ENCODE assay signal across 9 mouse cellular contexts in genomic region chr17:23772219-23772556, GRCm38 (mm10). TPM values are rescaled to one million over a fixed set of nuclear protein-coding genes. Genes with fewer than 3 reads are reported as not detected.
DNase-seq lines count a peak whose midpoint lies in the region; ATAC-seq and TF ChIP-seq lines count a peak whose summit lies in the region.
"Not testable (repeated sequence)": the region's sequence is repeated elsewhere in the genome, so short reads cannot be mapped to it uniquely, and the experiment has no call there.
"Had no signal": no experiment of that assay in that cellular context is flagged by ENCODE, and none has a peak within 500 bp of the region (broad histone marks: within the 10 kb centered on the region; RNA-seq: fewer than 3 reads in every experiment).

No protein-coding gene starts in this region.

- WGBS in forebrain, embryonic 13.5 days = 75% methylated on average over 2 of the region's 2 CpGs
- 81% methylated on average over 2 of the region's 2 CpGs for WGBS in heart, embryonic 14.5 days
- 73% methylated on average over 2 of the region's 2 CpGs for WGBS in hindbrain, postnatal 0 days
- WGBS in limb, embryonic 15.5 days = 84% methylated on average over 2 of the region's 2 CpGs
- WGBS in midbrain, embryonic 12.5 days = 77% methylated on average over 2 of the region's 2 CpGs
- 77% methylated on average over 2 of the region's 2 CpGs for WGBS in neural tube, embryonic 13.5 days

- ATAC-seq in forebrain, embryonic 13.5 days; heart, embryonic 14.5 days (ENCODE audit: insufficient number of reproducible peaks, insufficient read depth, low FRiP score, low read depth); hindbrain, postnatal 0 days; limb, embryonic 15.5 days (ENCODE audit: insufficient number of reproducible peaks, low FRiP score, low TSS enrichment, low read depth); midbrain, embryonic 12.5 days (ENCODE audit: low FRiP score, low read depth); neural tube, embryonic 13.5 days (ENCODE audit: low read depth): not testable (repeated sequence)

- H3K36me3 ChIP-seq in forebrain, embryonic 13.5 days (ENCODE audit: poor library complexity, severe bottlenecking) = peaks cover 11% of the 10 kb centered on the region
- H3K36me3 ChIP-seq in heart, embryonic 14.5 days (ENCODE audit: control insufficient read depth, insufficient read depth, low read length); hindbrain, postnatal 0 days (ENCODE audit: insufficient read depth, low read length); limb, embryonic 15.5 days: not testable (repeated sequence)
- H3K36me3 ChIP-seq in midbrain, embryonic 12.5 days = 0 out of 2 replicates have a peak, but pooled peaks cover 12% of the 10 kb centered on the region
- H3K36me3 ChIP-seq in neural tube, embryonic 13.5 days = peaks cover 16% of the 10 kb centered on the region

- peak overlapping the region; percentile 71 for H3K4me2 ChIP-seq in forebrain, embryonic 13.5 days
- peak overlapping the region; percentile 36; the same call in 1 of the 2 replicates for H3K4me2 ChIP-seq in heart, embryonic 14.5 days (ENCODE audit: low read length)
- H3K4me2 ChIP-seq in hindbrain, postnatal 0 days (ENCODE audit: low read depth, low read length) = peak overlapping the region; percentile 53
- H3K4me2 ChIP-seq in limb, embryonic 15.5 days = 0 out of 2 replicates have a peak overlapping the region, but pooled peaks have one; percentile 30
- H3K4me2 ChIP-seq in midbrain, embryonic 12.5 days (replicated peaks) = peak overlapping the region; percentile 59
- peak overlapping the region; percentile 63 for H3K4me2 ChIP-seq in neural tube, embryonic 13.5 days

- H3K27ac ChIP-seq in cortical plate, adult 2 months (ENCODE audit: insufficient read depth, low read length); forebrain, embryonic 13.5 days; heart, embryonic 14.5 days (replicated peaks in 1 of 2; ENCODE audit: control insufficient read depth in 1 of 2, insufficient read depth in 1 of 2, low read depth in 2 of 2, low read length in 2 of 2); limb, embryonic 15.5 days; midbrain, embryonic 12.5 days (replicated peaks): not testable (repeated sequence)
- H3K27ac ChIP-seq in hindbrain, postnatal 0 days = peak overlapping the region; percentile 41; the same call in 1 of the 2 replicates
- peak overlapping the region; percentile 76 for H3K27ac ChIP-seq in neural tube, embryonic 13.5 days (replicated peaks)

- not testable (repeated sequence) for DNase-seq in hindbrain, postnatal 0 days (ENCODE audit: low spot score)

- not testable (repeated sequence) for TF ChIP-seq CTCF in cortical plate, adult 2 months (IDR thresholded peaks at IDR 0.05; ENCODE audit: extremely low read depth, insufficient read depth, low read length); hindbrain, postnatal 0 days (IDR thresholded peaks at IDR 0.05; ENCODE audit: low read depth)

- H3K27me3 ChIP-seq in forebrain, embryonic 13.5 days; heart, embryonic 14.5 days (ENCODE audit: control insufficient read depth, insufficient read depth, low read length); hindbrain, postnatal 0 days (ENCODE audit: insufficient read depth, low read length); limb, embryonic 15.5 days; midbrain, embryonic 12.5 days; neural tube, embryonic 13.5 days: not testable (repeated sequence)

- H3K4me1 ChIP-seq in cortical plate, adult 2 months (ENCODE audit: control insufficient read depth, insufficient read depth, low read length); heart, embryonic 14.5 days (ENCODE audit: control insufficient read depth in 2 of 2, insufficient read depth in 2 of 2, low read length in 2 of 2); hindbrain, postnatal 0 days (ENCODE audit: insufficient read depth, low read length): not testable (repeated sequence)
- peaks cover 27% of the 10 kb centered on the region for H3K4me1 ChIP-seq in forebrain, embryonic 13.5 days
- H3K4me1 ChIP-seq in limb, embryonic 15.5 days = peaks cover 14% of the 10 kb centered on the region
- H3K4me1 ChIP-seq in midbrain, embryonic 12.5 days = peaks cover 13% of the 10 kb centered on the region
- peaks cover 26% of the 10 kb centered on the region for H3K4me1 ChIP-seq in neural tube, embryonic 13.5 days (replicated peaks)

- H3K9ac ChIP-seq in forebrain, embryonic 13.5 days = peak overlapping the region; percentile 30; the same call in 1 of the 2 replicates
- not testable (repeated sequence) for H3K9ac ChIP-seq in heart, embryonic 14.5 days (ENCODE audit: low read length); hindbrain, postnatal 0 days (replicated peaks; ENCODE audit: low read length); limb, embryonic 15.5 days; midbrain, embryonic 12.5 days (replicated peaks)
- peak overlapping the region; percentile 52 for H3K9ac ChIP-seq in neural tube, embryonic 13.5 days

- not testable (repeated sequence) for TF ChIP-seq POLR2A in cortical plate, adult 2 months (IDR thresholded peaks at IDR 0.05; ENCODE audit: extremely low read depth, insufficient read depth, low read length)

- H3K4me3 ChIP-seq in cortical plate, adult 2 months (ENCODE audit: insufficient read depth, low read length) = peak overlapping the region; percentile 97; the same call in 1 of the 2 replicates
- peak overlapping the region; percentile 93 for H3K4me3 ChIP-seq in forebrain, embryonic 13.5 days
- not testable (repeated sequence) for H3K4me3 ChIP-seq in heart, embryonic 14.5 days (ENCODE audit: control insufficient read depth in 1 of 2, insufficient read depth in 1 of 2, low read depth in 1 of 2, low read length in 2 of 2); limb, embryonic 15.5 days
- peak overlapping the region; percentile 77 for H3K4me3 ChIP-seq in hindbrain, postnatal 0 days (ENCODE audit: low read length)
- peak overlapping the region; percentile 81; the same call in 1 of the 2 replicates for H3K4me3 ChIP-seq in midbrain, embryonic 12.5 days
- peak overlapping the region; percentile 90 for H3K4me3 ChIP-seq in neural tube, embryonic 13.5 days

- H3K9me3 ChIP-seq in forebrain, embryonic 13.5 days (replicated peaks); heart, embryonic 14.5 days (ENCODE audit: control insufficient read depth, low read length); hindbrain, postnatal 0 days (ENCODE audit: low read length); limb, embryonic 15.5 days; midbrain, embryonic 12.5 days; neural tube, embryonic 13.5 days: not testable (repeated sequence)

RNA-seq across cellular contexts. Expression of gene Flywch1, which starts 0.8 kb away (rescaled TPM):
- polyA plus RNA-seq in cortical plate, adult 2 months (2012; rRNA removed) = 257 and 259 TPM in 2 replicates
- polyA plus RNA-seq in forebrain, embryonic 13.5 days (2015; fragmentation: Nextera tagmentation; extraction: Ambion mirVana) = 165 and 176 TPM in 2 replicates
- 42.4 TPM in 2 replicates for polyA plus RNA-seq in heart, embryonic 14.5 days (2014; fragmentation: Nextera tagmentation; extraction: Ambion mirVana)
- 230 and 258 TPM in 2 replicates for total RNA-seq in hindbrain, postnatal 0 days (2014; rRNA removed)
- 165 and 183 TPM in 2 replicates for polyA plus RNA-seq in hindbrain, postnatal 0 days (2015; fragmentation: Nextera tagmentation; extraction: Ambion mirVana)
- polyA plus RNA-seq in limb, embryonic 15.5 days (2015; fragmentation: Nextera tagmentation; extraction: Ambion mirVana) = 65.7 and 69.8 TPM in 2 replicates
- 212 and 220 TPM in 2 replicates for polyA plus RNA-seq in midbrain, embryonic 12.5 days (2016; fragmentation: Nextera tagmentation; extraction: Ambion mirVana)
- 213 and 231 TPM in 2 replicates for polyA plus RNA-seq in neural tube, embryonic 13.5 days (2015; fragmentation: Nextera tagmentation; extraction: Ambion mirVana)

RNA-seq across cellular contexts. Expression of gene Flywch2, which starts 13.7 kb away (rescaled TPM):
- polyA plus RNA-seq in cortical plate, adult 2 months (2012; rRNA removed) = 27.2 and 28.8 TPM in 2 replicates
- polyA plus RNA-seq in forebrain, embryonic 13.5 days (2015; fragmentation: Nextera tagmentation; extraction: Ambion mirVana) = 34.3 and 40.1 TPM in 2 replicates
- polyA plus RNA-seq in heart, embryonic 14.5 days (2014; fragmentation: Nextera tagmentation; extraction: Ambion mirVana) = 4.4 and 5.1 TPM in 2 replicates
- 63.3 and 83.8 TPM in 2 replicates for total RNA-seq in hindbrain, postnatal 0 days (2014; rRNA removed)
- polyA plus RNA-seq in hindbrain, postnatal 0 days (2015; fragmentation: Nextera tagmentation; extraction: Ambion mirVana) = 99.8 and 123 TPM in 2 replicates
- 34.2 and 39.9 TPM in 2 replicates for polyA plus RNA-seq in limb, embryonic 15.5 days (2015; fragmentation: Nextera tagmentation; extraction: Ambion mirVana)
- polyA plus RNA-seq in midbrain, embryonic 12.5 days (2016; fragmentation: Nextera tagmentation; extraction: Ambion mirVana) = 33.6 and 37.2 TPM in 2 replicates
- 60.4 and 66.5 TPM in 2 replicates for polyA plus RNA-seq in neural tube, embryonic 13.5 days (2015; fragmentation: Nextera tagmentation; extraction: Ambion mirVana)
- total RNA-seq: gastrocnemius, adult 8-10 months had no signal

RNA-seq across cellular contexts. Expression of gene Srrm2, which starts 18.1 kb away (rescaled TPM):
- 640 and 696 TPM in 2 replicates for polyA plus RNA-seq in cortical plate, adult 2 months (2012; rRNA removed)
- 605 and 611 TPM in 2 replicates for polyA plus RNA-seq in forebrain, embryonic 13.5 days (2015; fragmentation: Nextera tagmentation; extraction: Ambion mirVana)
- polyA plus RNA-seq in heart, embryonic 14.5 days (2014; fragmentation: Nextera tagmentation; extraction: Ambion mirVana) = 300 and 318 TPM in 2 replicates
- total RNA-seq in hindbrain, postnatal 0 days (2014; rRNA removed) = 133 and 144 TPM in 2 replicates
- 419 and 436 TPM in 2 replicates for polyA plus RNA-seq in hindbrain, postnatal 0 days (2015; fragmentation: Nextera tagmentation; extraction: Ambion mirVana)
- 425 and 436 TPM in 2 replicates for polyA plus RNA-seq in limb, embryonic 15.5 days (2015; fragmentation: Nextera tagmentation; extraction: Ambion mirVana)
- polyA plus RNA-seq in midbrain, embryonic 12.5 days (2016; fragmentation: Nextera tagmentation; extraction: Ambion mirVana) = 736 and 744 TPM in 2 replicates
- polyA plus RNA-seq in neural tube, embryonic 13.5 days (2015; fragmentation: Nextera tagmentation; extraction: Ambion mirVana) = 535 and 581 TPM in 2 replicates

RNA-seq across cellular contexts. Expression of gene Kremen2, which starts 26.6 kb away (rescaled TPM):
- polyA plus RNA-seq in cortical plate, adult 2 months (2012; rRNA removed) = 0.85 and 0.96 TPM in 2 replicates
- 0.24 and 0.37 TPM in 2 replicates for polyA plus RNA-seq in forebrain, embryonic 13.5 days (2015; fragmentation: Nextera tagmentation; extraction: Ambion mirVana)
- polyA plus RNA-seq in heart, embryonic 14.5 days (2014; fragmentation: Nextera tagmentation; extraction: Ambion mirVana) = not detected in 2 replicates
- 1.2 and 2.0 TPM in 2 replicates for total RNA-seq in hindbrain, postnatal 0 days (2014; rRNA removed)
- polyA plus RNA-seq in hindbrain, postnatal 0 days (2015; fragmentation: Nextera tagmentation; extraction: Ambion mirVana) = 1.1 and 1.4 TPM in 2 replicates
- polyA plus RNA-seq in limb, embryonic 15.5 days (2015; fragmentation: Nextera tagmentation; extraction: Ambion mirVana) = 50.2 and 50.5 TPM in 2 replicates
- polyA plus RNA-seq in midbrain, embryonic 12.5 days (2016; fragmentation: Nextera tagmentation; extraction: Ambion mirVana) = 1.2 and 1.5 TPM in 2 replicates
- polyA plus RNA-seq in neural tube, embryonic 13.5 days (2015; fragmentation: Nextera tagmentation; extraction: Ambion mirVana) = 1.5 and 3.0 TPM in 2 replicates
- total RNA-seq: adrenal gland, postnatal 10 days; gastrocnemius, adult 8-10 months had no signal

RNA-seq across cellular contexts. Expression of gene Paqr4, which starts 31.5 kb away (rescaled TPM):
- 61.8 and 65.7 TPM in 2 replicates for polyA plus RNA-seq in cortical plate, adult 2 months (2012; rRNA removed)
- polyA plus RNA-seq in forebrain, embryonic 13.5 days (2015; fragmentation: Nextera tagmentation; extraction: Ambion mirVana) = 29.8 and 32.7 TPM in 2 replicates
- polyA plus RNA-seq in heart, embryonic 14.5 days (2014; fragmentation: Nextera tagmentation; extraction: Ambion mirVana) = 10.6 and 12.7 TPM in 2 replicates
- 102 and 120 TPM in 2 replicates for total RNA-seq in hindbrain, postnatal 0 days (2014; rRNA removed)
- polyA plus RNA-seq in hindbrain, postnatal 0 days (2015; fragmentation: Nextera tagmentation; extraction: Ambion mirVana) = 69.4 and 72.1 TPM in 2 replicates
- polyA plus RNA-seq in limb, embryonic 15.5 days (2015; fragmentation: Nextera tagmentation; extraction: Ambion mirVana) = 17.6 and 20.4 TPM in 2 replicates
- 40.4 and 41.2 TPM in 2 replicates for polyA plus RNA-seq in midbrain, embryonic 12.5 days (2016; fragmentation: Nextera tagmentation; extraction: Ambion mirVana)
- 48.3 and 51.5 TPM in 2 replicates for polyA plus RNA-seq in neural tube, embryonic 13.5 days (2015; fragmentation: Nextera tagmentation; extraction: Ambion mirVana)
